Mouse (Mus musculus) forebrain, embryonic 10.5 days (tissue): ENCODE data around the gene Blvra. TPM values are rescaled to one million over a fixed set of nuclear protein-coding genes. Genes with fewer than 3 reads are reported as not detected.
"Not testable (repeated sequence)": the region's sequence is repeated elsewhere in the genome, so short reads cannot be mapped to it uniquely, and the experiment has no call there.

Source experiments
- DNase-seq: peaks from one replicate; pipeline ENCODE4 v3.0.0-alpha.2; 2017; ENCODE audit warnings: low spot score; ENCODE audit errors: extremely low spot score
- H3K27ac ChIP-seq: fragments of 300-500 bp; sonication (generic); 2 replicates; pipeline ENCODE4 v1.5.1; 2016; ENCODE audit warnings: mild to moderate bottlenecking
- H3K27me3 ChIP-seq: fragments of 300-500 bp; sonication (generic); 2 replicates; pipeline ENCODE4 v1.6.1; 2016; ENCODE audit warnings: mild to moderate bottlenecking; ENCODE audit not compliant: poor library complexity, severe bottlenecking
- H3K36me3 ChIP-seq: fragments of 300-500 bp; sonication (generic); replicated peaks from 2 replicates; pipeline ENCODE4 v1.6.1; 2016; ENCODE audit warnings: mild to moderate bottlenecking, moderate library complexity
- H3K4me1 ChIP-seq: fragments of 300-500 bp; sonication (generic); 2 replicates; pipeline ENCODE4 v1.6.1; 2016
- H3K4me3 ChIP-seq: fragments of 300-500 bp; sonication (generic); 2 replicates; pipeline ENCODE4 v1.5.1; 2016; ENCODE audit warnings: mild to moderate bottlenecking, moderate library complexity
- H3K9me3 ChIP-seq: fragments of 300-500 bp; sonication (generic); 2 replicates; pipeline ENCODE4 v1.6.1; 2016; ENCODE audit warnings: mild to moderate bottlenecking, moderate library complexity
- WGBS: fragments of 180-500 bp; shearing (Covaris S2); methylation state at CpG from one replicate; pipeline ENCODE4 v1.1.7; 2016; 5-methylcytosine and 5-hydroxymethylcytosine counted together
- polyA plus RNA-seq: library from polyadenylated mRNA; unstranded; fragments of >200 nt; fragmentation: Nextera tagmentation; extraction: Ambion mirVana; gene quantifications from 2 replicates; pipeline ENCODE4 v1.2.1, GENCODE M21; 2016

Gene Blvra
- 15.3 and 16.9 TPM in 2 replicates for polyA plus RNA-seq

DNA sequence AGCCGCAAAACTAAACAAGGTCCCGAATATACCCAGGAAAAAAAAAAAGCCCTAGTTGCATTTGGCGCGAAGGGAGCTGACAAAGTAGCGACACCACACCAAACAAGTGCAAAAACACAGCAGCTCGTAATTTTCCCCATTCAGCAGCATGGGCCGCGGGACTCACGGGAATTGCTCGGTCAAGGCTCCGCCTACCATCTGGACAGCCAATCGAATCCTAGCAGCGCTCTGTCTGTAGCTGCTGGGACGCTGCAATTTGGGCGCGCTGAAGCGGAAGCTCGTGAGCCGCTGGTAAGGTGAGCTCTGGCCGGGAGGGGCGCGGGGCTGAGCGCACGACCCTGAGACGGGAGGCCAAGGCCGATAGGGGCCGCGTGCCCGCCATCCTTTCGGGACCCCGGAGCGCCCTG is at the start of gene Blvra:
Gene Blvra, plus strand, starts transcription at position 231 of the 407 bp plus-strand sequence.
- Histone ChIP-seq H3K9me3 (no peaks in the 10 kb centered on the region), H3K4me3 (peak within 1 kb of the TSS; percentile 65), H3K27ac (peak within 1 kb of the TSS; percentile 90), H3K27me3 (no peaks in the 10 kb centered on the region), H3K36me3 (peaks cover 13% of the 10 kb centered on the region), H3K4me1 (peaks cover 14% of the 10 kb centered on the region)
- under 1% methylated on average over 32 of the region's 32 CpGs for whole genome bisulfite sequencing
- DNase-seq = peak; percentile 93

DNA sequence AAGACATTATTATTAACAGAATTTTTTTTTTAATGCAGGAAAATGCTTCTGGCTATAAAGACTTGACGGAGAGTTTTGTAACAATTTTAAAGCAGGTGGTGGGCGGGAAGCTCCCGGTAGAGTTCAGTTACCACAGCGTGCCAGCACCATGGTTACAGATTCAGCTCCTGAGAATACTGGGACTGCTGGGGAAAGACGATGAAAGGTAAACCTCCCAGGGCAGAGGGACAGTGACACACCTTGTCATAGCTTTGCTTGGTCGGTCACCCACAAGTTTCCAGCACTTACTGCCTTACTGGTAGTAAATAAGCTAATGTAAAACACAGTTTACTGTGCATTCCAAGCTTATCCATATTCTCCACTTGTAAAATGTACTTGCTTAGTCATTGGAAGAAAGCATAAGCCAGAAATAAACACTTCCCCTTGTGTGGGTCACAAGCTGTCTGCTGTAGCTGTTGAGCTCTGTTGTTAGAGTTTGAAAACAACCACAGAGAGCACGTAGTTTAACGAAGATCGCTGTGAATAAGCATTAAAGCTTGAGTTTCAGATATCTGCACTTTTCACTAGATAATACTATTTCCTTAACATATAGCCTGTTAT is 35.4 kb upstream of the Blvra start:
- H3K4me1 ChIP-seq = no peaks in the 10 kb centered on the region
- no peaks in the 10 kb centered on the region for H3K27me3 ChIP-seq
- peaks cover 66% of the 10 kb centered on the region for H3K36me3 ChIP-seq
- DNase-seq = no peak
- H3K9me3 ChIP-seq = no peaks in the 10 kb centered on the region
- H3K27ac ChIP-seq = no peak overlapping the region
- WGBS = 96% methylated on average over 9 of the region's 9 CpGs
- H3K4me3 ChIP-seq = no peak overlapping the region

DNA sequence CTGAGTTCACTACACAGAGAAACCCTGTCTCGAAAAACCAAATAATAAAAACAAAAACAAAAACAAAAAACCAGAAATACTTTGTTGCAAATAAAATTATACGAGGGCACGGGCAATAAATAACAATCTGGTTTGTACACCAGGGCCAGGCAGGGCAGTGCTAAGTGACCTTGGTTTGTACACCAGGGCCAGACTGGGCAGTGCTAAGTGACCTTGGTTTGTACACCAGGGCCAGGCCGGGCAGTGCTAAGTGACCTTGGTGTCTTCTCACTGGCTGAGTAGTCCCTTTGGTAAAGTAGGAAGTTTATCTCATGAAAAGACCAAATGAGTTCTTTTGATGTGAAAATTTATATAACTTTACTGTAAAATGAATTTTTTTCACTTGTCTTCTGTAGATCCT is 33.2 kb upstream of the Blvra start:
- no peaks in the 10 kb centered on the region for H3K9me3 ChIP-seq
- 95% methylated on average over 4 of the region's 4 CpGs for WGBS
- no peak for DNase-seq
- H3K36me3 ChIP-seq = peaks cover 66% of the 10 kb centered on the region
- H3K4me3 ChIP-seq = no peak overlapping the region
- no peak overlapping the region for H3K27ac ChIP-seq
- H3K4me1 ChIP-seq = no peaks in the 10 kb centered on the region
- no peaks in the 10 kb centered on the region for H3K27me3 ChIP-seq

DNA sequence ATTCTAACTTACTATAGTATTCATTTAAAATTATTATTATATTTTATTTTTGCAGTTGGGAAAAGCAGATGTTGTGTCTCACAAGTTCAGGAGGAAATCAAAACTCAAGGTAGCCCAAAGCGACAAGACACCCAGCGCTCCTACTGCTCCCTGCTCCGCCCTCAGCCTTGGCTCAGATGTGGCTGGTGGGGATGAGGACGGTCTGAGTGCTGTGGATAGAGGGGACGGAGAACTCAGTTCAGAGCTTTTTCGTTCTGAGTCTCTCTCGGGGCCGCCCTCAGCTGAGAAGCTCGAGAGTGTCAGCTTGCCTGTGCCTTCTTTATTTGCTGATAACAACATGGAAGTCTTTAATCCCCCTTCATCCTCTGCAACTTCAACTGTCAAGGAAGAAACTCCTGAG is 9.0 kb upstream of the Blvra start:
- Histone ChIP-seq H3K4me3 (no peak overlapping the region), H3K9me3 (no peaks in the 10 kb centered on the region), H3K4me1 (no peaks in the 10 kb centered on the region), H3K27me3 (no peaks in the 10 kb centered on the region), H3K36me3 (peaks cover 73% of the 10 kb centered on the region), H3K27ac (no peak overlapping the region)
- DNase-seq = no peak
- 95% methylated on average over 9 of the region's 9 CpGs for WGBS

DNA sequence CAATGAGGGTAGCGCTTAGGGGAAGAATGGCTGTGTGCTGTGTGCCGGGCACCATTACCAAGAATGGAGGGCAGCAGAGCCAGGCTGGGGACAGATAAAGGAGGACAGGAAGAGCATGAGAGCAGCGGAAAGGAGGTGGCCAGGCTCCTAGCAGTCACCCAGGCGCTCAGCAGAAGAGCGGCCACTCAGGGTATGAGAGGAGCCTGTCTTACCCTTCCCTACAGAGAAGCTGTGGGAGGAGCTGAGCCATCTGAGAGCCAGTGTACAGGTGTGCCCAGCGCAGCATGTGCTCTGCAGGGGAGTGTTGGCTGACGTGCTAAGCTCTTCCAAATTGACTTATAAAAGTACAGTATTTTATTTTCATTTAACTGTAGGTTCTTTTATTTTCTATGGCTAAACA is 1.7 kb upstream of the Blvra start:
- peaks cover 14% of the 10 kb centered on the region for H3K4me1 ChIP-seq
- DNase-seq = no peak
- H3K36me3 ChIP-seq = peaks cover 19% of the 10 kb centered on the region
- H3K4me3 ChIP-seq = no peak overlapping the region
- H3K9me3 ChIP-seq = no peaks in the 10 kb centered on the region
- 72% methylated on average over 7 of the region's 7 CpGs for WGBS
- H3K27me3 ChIP-seq = no peaks in the 10 kb centered on the region
- H3K27ac ChIP-seq = no peak overlapping the region

DNA sequence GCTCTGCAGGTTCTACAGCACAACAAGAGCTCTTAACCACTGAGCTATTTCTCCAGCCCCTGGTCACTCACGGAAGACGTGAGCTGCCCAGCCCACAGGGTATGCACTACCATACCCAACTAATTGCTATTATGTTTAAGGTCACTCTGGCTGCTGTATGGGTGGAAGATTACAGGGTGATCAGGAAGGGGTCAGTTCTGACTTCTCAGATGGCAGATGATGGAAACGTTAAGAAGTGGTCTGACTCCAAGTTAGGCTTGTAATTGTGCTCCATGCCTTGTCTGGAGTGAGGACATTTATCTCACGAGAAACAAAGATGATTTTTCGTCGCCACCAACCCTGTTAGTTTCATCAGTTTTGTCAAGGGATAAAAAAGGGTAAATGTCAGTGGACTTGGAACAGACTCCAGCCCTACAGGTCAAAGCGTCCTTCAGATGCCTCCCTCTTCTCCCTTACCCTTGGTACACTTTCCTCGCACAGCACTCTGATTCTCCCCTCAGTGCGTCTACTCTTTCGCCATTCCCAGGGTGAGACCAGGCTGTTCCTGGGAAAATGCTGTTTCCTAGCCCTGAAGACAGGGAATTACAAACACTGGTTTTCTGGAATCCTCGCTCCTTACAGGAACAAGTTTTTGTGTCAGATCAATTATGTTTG is 557 bp upstream of the Blvra start:
- 18% methylated on average over 11 of the region's 11 CpGs for WGBS
- peaks cover 14% of the 10 kb centered on the region for H3K4me1 ChIP-seq
- peak; percentile 21 for DNase-seq
- H3K4me3 ChIP-seq = peak overlapping the region; percentile 65
- no peaks in the 10 kb centered on the region for H3K9me3 ChIP-seq
- H3K27ac ChIP-seq = peak overlapping the region; percentile 90
- no peaks in the 10 kb centered on the region for H3K27me3 ChIP-seq
- peaks cover 17% of the 10 kb centered on the region for H3K36me3 ChIP-seq

DNA sequence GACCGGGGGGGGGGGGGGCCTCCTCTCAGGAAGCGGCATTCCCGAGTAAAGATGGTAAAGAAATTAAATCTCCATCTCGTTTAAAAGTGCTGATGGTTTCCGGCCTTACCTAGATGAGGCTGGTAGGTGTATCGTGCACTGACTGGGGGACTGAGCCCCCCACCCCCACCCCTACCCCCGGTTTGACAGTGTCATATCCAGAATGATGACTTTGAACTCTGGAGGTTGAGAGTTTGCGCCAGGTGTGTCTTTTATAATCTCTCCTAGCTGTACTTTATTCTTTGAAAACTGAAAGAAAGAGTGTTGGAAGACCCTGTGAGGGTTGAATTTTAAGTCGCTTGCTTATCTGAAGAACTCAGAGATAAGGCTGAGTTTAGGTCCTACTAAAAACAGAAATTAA is 414 bp downstream of the Blvra start:
- no peaks in the 10 kb centered on the region for H3K27me3 ChIP-seq
- H3K27ac ChIP-seq = peak overlapping the region; percentile 90
- 16% methylated on average over 9 of the region's 9 CpGs for WGBS
- peaks cover 13% of the 10 kb centered on the region for H3K36me3 ChIP-seq
- no peak for DNase-seq
- peak overlapping the region; percentile 65 for H3K4me3 ChIP-seq
- H3K4me1 ChIP-seq = peaks cover 14% of the 10 kb centered on the region
- H3K9me3 ChIP-seq = no peaks in the 10 kb centered on the region

DNA sequence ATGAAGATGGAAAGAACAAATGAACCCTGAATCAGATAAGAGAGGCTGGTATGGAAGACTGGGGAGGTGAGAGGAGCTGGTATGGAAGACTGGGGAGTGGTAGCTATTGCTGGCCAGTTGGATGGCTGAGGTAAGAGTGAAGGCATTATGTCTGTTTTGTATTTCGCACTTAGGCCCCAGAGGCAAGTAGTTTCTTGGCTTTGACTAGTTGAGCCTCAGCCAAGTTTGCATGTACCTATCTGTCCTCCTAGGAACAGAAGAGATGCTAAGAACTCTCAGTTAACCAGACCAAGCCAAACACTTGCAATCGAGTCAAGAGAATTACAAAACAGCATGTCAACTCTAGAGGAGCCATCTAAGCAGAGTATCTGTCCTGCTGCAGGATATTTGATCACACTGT is 3.7 kb downstream of the Blvra start:
- Histone ChIP-seq H3K9me3 (no peaks in the 10 kb centered on the region), H3K4me3 (no peak overlapping the region), H3K36me3 (no peaks in the 10 kb centered on the region), H3K4me1 (peaks cover 14% of the 10 kb centered on the region), H3K27ac (no peak overlapping the region), H3K27me3 (no peaks in the 10 kb centered on the region)
- WGBS = 94% methylated on average over 2 of the region's 2 CpGs
- DNase-seq = no peak

DNA sequence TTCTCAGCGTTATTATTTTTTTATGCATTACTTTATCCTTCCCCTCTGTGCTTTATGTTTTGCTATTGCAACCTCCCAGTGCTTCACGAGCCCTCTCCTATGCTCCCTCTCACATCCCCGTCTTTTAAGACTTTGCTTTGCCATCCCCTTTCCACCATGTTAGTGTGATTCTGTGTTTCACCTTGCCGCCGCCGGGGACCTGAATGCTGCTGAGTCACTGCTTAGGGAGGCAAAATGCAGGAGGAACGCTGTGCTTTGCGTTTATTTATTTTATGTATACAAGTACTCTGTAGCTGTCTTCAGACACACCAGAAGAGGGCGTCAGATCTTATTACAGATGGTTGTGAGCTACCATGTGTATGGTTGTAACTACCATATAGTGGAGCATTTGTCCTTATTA is 7.1 kb downstream of the Blvra start:
- H3K27me3 ChIP-seq = no peaks in the 10 kb centered on the region
- 76% methylated on average over 9 of the region's 9 CpGs for WGBS
- DNase-seq = no peak
- no peaks in the 10 kb centered on the region for H3K9me3 ChIP-seq
- H3K4me1 ChIP-seq = no peaks in the 10 kb centered on the region
- H3K36me3 ChIP-seq = peaks cover 3% of the 10 kb centered on the region; the same call in 1 of the 2 replicates
- H3K27ac ChIP-seq = no peak overlapping the region
- no peak overlapping the region for H3K4me3 ChIP-seq

DNA sequence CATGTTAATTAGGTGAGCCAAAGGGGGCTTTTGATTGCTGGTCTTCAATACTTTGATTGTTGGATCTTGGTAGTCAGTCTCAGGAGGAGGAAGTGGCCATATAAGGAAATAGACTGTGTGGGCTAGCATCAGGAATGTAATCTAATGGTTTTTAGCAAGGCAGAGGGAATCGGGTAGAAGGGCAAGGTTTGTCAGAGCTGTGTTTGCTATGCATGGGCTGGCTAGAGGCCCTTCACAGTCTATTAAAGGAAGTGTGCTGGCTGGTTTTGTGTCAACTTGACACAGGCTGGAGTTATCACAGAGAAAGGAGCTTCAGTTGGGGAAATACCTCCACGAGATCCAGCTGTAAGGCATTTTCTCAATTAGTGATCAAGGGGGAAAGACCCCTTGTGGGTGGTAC is 8.6 kb downstream of the Blvra start:
- H3K27me3 ChIP-seq, H3K36me3 ChIP-seq, H3K9me3 ChIP-seq, H3K4me1 ChIP-seq, DNase-seq, H3K27ac ChIP-seq, H3K4me3 ChIP-seq: not testable (repeated sequence)
- 73% methylated on average over 2 of the region's 2 CpGs for WGBS

DNA sequence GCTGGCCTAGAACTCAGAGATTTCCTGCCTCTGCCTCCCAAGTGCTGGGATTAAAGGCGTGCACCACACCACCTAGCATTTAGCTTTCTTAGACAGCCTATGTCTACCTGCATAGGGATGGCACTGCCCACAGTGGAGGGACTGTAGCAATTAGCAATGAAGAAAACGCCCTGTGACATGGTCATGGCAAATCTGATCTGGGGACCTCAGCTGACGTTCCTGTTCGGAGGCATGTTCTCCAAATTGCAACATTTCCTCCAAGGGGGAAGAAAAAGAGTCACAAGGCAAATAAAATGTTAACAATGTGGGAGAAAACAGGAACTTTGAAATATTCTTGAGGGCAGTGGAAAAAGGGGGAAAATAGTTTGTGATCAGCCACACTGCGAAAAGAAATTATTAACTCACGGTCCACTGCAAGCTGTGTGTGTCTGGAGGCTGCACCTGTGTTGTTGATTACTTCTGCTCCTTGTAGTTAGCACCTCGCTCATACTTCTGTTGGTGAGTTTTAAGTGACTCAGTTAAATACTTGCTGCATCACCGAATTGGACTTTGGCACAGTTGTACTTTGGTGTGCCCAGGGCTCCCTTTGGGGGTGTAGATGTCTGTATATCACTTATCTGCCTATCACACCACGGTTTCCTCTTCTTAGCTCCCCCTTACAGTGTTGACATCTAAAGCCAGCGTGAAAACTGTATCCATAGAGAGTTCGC is 9.6 kb downstream of the Blvra start:
- no peaks in the 10 kb centered on the region for H3K9me3 ChIP-seq

DNA sequence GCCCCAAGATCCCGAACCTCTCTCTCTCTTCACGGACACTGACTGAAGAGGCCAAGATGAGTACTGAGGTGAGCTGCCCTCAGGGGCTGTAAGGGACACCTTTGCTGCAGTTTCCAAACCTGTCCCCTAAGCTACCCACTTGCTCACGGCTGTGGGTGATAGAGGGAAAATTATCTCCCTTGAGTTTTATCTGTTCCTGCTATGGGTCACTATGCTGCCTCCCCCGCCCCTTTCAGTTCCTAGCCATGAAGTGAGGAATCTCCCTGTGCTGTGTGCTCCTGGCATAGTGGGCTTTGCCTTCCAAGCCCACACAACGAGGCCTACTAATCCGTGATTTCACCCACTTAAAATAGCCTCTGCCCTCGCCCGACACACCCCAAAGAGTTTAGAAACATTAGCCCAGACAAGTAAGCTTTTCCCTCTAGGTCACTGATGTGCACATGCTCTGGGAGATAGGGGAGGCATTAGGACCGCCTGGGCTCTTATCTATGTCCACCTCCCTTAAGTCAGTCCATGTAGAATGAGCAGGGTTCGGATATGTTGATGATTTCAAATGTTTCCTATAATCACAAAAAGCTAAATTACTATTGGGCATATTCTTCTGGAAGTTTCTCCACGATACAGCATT is 10.2 kb downstream of the Blvra start:
- Histone ChIP-seq H3K36me3 (peaks cover 3% of the 10 kb centered on the region; the same call in 1 of the 2 replicates), H3K27me3 (no peaks in the 10 kb centered on the region), H3K4me1 (no peaks in the 10 kb centered on the region), H3K27ac (no peak overlapping the region), H3K9me3 (no peaks in the 10 kb centered on the region), H3K4me3 (no peak overlapping the region)
- 90% methylated on average over 11 of the region's 11 CpGs for WGBS
- DNase-seq = no peak

More for the DNA sequence above, 9.6 kb downstream of the Blvra start:
- DNase-seq = no peak
- Histone ChIP-seq H3K4me3 (no peak overlapping the region), H3K36me3 (peaks cover 3% of the 10 kb centered on the region; the same call in 1 of the 2 replicates), H3K27me3 (no peaks in the 10 kb centered on the region), H3K4me1 (no peaks in the 10 kb centered on the region), H3K27ac (no peak overlapping the region)
- 92% methylated on average over 11 of the region's 11 CpGs for WGBS

DNA sequence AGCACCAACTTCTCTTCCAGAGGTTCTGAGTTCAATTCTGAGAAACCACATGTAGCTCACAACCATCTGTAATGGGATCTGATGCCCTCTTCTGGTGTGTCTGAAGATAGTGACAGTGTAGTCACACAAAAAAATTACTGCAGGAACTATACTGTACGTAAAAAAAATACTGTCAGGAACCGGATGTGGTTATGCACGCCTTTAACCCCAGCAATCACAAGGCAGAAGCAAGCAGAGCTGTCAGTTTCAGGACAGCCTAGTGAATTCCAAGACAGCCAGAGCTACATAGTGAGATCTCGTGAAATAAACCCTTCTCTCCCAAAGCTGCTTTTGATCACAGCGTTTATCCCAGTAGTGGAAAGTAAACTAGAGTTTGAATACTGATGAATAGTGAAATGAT is 15.8 kb downstream of the Blvra start:
- no peak overlapping the region for H3K27ac ChIP-seq
- no peak for DNase-seq

More for the DNA sequence above, 15.8 kb downstream of the Blvra start:
- whole genome bisulfite sequencing = 91% methylated on average over 5 of the region's 5 CpGs
- Histone ChIP-seq H3K36me3 (no peaks in the 10 kb centered on the region), H3K4me3 (no peak overlapping the region), H3K9me3 (no peaks in the 10 kb centered on the region), H3K27me3 (no peaks in the 10 kb centered on the region), H3K4me1 (no peaks in the 10 kb centered on the region)
